In genomic region chr9:56075901-56076620, GRCm38 (mm10) we compare ENCODE assay signal across 8 mouse cellular contexts. TPM values are rescaled to one million over a fixed set of nuclear protein-coding genes. Genes with fewer than 3 reads are reported as not detected.
A peak's percentile ranks its signal among the peaks of the same experiment; 100 is the strongest.
DNase-seq lines count a peak whose midpoint lies in the region; ATAC-seq lines count a peak whose summit lies in the region.

No protein-coding gene starts in this region.

- peak; percentile 41 to 57 for DNase-seq in CD8-positive naive resting alpha-beta T cell, adult 2 months (ENCODE audit: low read depth in 2 of 2, low spot score in 2 of 2)
- peak; percentile 53 for DNase-seq in embryo, embryonic 10 days (ENCODE audit: low spot score)
- peak; percentile 26 to 44 for DNase-seq in heart, postnatal 14 days
- peak; percentile 57 to 75 for DNase-seq in kidney, postnatal 4 days
- DNase-seq in midbrain, embryonic 11.5 days (ENCODE audit: low spot score, missing footprints): peak; percentile 84
- DNase-seq in thymus, postnatal 10 days (ENCODE audit: low spot score in 2 of 2): peak; percentile 67 to 74
- no peak for DNase-seq in layer of hippocampus, postnatal 14 days (ENCODE audit: low spot score in 2 of 2)
- DNase-seq in cerebellum, adult 8-10 months: no peak

- no peaks in the 10 kb centered on the region for H3K9me3 ChIP-seq in midbrain, embryonic 11.5 days (ENCODE audit: control insufficient read depth, low read length)

- ATAC-seq in midbrain, embryonic 11.5 days (ENCODE audit: low FRiP score): no peak

- no peaks in the 10 kb centered on the region for H3K27me3 ChIP-seq in midbrain, embryonic 11.5 days (ENCODE audit: control insufficient read depth, insufficient read depth, low read length)

- peaks cover 8% of the 10 kb centered on the region for H3K4me1 ChIP-seq in midbrain, embryonic 11.5 days (ENCODE audit: control insufficient read depth, insufficient read depth, low read length)

- H3K9ac ChIP-seq in midbrain, embryonic 11.5 days (ENCODE audit: low read length): no peak overlapping the region

- intact Hi-C loops in heart, postnatal 14 days (cut with DNase I): loop anchor here (2.0 kb wide), 1 partner anchor 43 kb away; no protein-coding TSS in a partner anchor

- WGBS in midbrain, embryonic 11.5 days: 74% methylated on average over 7 of the region's 7 CpGs

- H3K4me2 ChIP-seq in midbrain, embryonic 11.5 days: no peak overlapping the region

- H3K36me3 ChIP-seq in midbrain, embryonic 11.5 days (ENCODE audit: control insufficient read depth, insufficient read depth, low read length): no peaks in the 10 kb centered on the region; the same call in 1 of the 2 replicates

- H3K4me3 ChIP-seq in midbrain, embryonic 11.5 days (ENCODE audit: low read depth, low read length): no peak overlapping the region

- no peak overlapping the region for H3K27ac ChIP-seq in midbrain, embryonic 11.5 days (ENCODE audit: low read depth, low read length)

RNA-seq across cellular contexts. Expression of gene Pstpip1, which starts 13.7 kb away (rescaled TPM):
- total RNA-seq in heart, postnatal 14 days (2021): 1 to 10 TPM; 1.1 to 3.2 TPM
- 0.33 TPM in 1 of 2 replicates, not detected in the other for polyA plus RNA-seq in midbrain, embryonic 11.5 days (2014; fragmentation: Nextera tagmentation; extraction: Ambion mirVana)
- 1 to 10 TPM; 2.9 to 3.5 TPM for total RNA-seq in layer of hippocampus, postnatal 14 days (2021)

RNA-seq across cellular contexts. Expression of gene Rcn2, which starts 34.4 kb away (rescaled TPM):
- total RNA-seq in heart, postnatal 14 days (2021): 10 to 100 TPM; 25.1 to 27.1 TPM
- polyA plus RNA-seq in midbrain, embryonic 11.5 days (2014; fragmentation: Nextera tagmentation; extraction: Ambion mirVana): 435 and 466 TPM in 2 replicates
- total RNA-seq in layer of hippocampus, postnatal 14 days (2021): 100 to 1,000 TPM; 110 to 116 TPM

Comparison
In these comparisons a context has a peak if more than half of its experiments do, and no peak if none do; other contexts are left out.
1. DNase-seq: peak in CD8-positive naive resting alpha-beta T cell, adult 2 months (2 of 2), embryo, embryonic 10 days (single experiment), heart, postnatal 14 days (2 of 2), kidney, postnatal 4 days (2 of 2), midbrain, embryonic 11.5 days (single experiment) and thymus, postnatal 10 days (2 of 2); none in layer of hippocampus, postnatal 14 days (0 of 2) and cerebellum, adult 8-10 months (single experiment).